Mouse (Mus musculus): Measurements from ENCODE around the gene Hoxb4. TPM values are rescaled to one million over a fixed set of nuclear protein-coding genes. Genes with fewer than 3 reads are reported as not detected.

Gene Hoxb4
- total and polyA plus RNA-seq, 3 experiments: 2.7 to 5.5 (median 3.3) TPM

- no peak overlapping the region for H3K4me2 ChIP-seq (ENCODE audit: insufficient read depth, low read depth, poor library complexity, severe bottlenecking)
- H3K79me2 ChIP-seq (replicated peaks; ENCODE audit: control insufficient read depth, extremely low read depth, insufficient read depth, poor library complexity, severe bottlenecking): no peaks in the 10 kb centered on the region
- DNase-seq (ENCODE audit: extremely low read depth): no peak
- no peaks in the 10 kb centered on the region for H3K9me3 ChIP-seq (replicated peaks; ENCODE audit: low read length)
- peaks cover 0 to 2% of the 10 kb centered on the region in 2 experiments for H3K36me3 ChIP-seq (replicated peaks in 1 of 2; ENCODE audit: control insufficient read depth in 1 of 2, insufficient read depth in 1 of 2, low read length in 1 of 2)
- dilution Hi-C loops (cut with MboI; ENCODE audit: extremely low pct_ligation_motif_present, extremely low pct_unique_long_range_greater_than_20kb, low sequenced_read_pairs) (no loop called here), in situ Hi-C loops (cut with MboI; ENCODE audit: low pct_ligation_motif_present, low pct_unique_long_range_greater_than_20kb, low sequenced_read_pairs) (no loop called here)
- no peak overlapping the region for H3K27ac ChIP-seq (ENCODE audit: insufficient read depth, low read depth)
- H3K4me1 ChIP-seq (ENCODE audit: control insufficient read depth in 1 of 2, insufficient read depth in 2 of 2): no peaks in the 10 kb centered on the region
- H3K27me3 ChIP-seq (replicated peaks): no peaks in the 10 kb centered on the region
- H3K9ac ChIP-seq (ENCODE audit: insufficient read depth, low read depth): no peak overlapping the region
- no peak overlapping the region for H3K4me3 ChIP-seq (replicated peaks in 1 of 3; ENCODE audit: low read depth in 2 of 3, low read length in 2 of 3, poor library complexity in 1 of 3)
- no peak for TF ChIP-seq IRF4 (IDR thresholded peaks at IDR 0.05; ENCODE audit: low read depth, low read length)
- TF ChIP-seq SMC3 (IDR thresholded peaks at IDR 0.05; ENCODE audit: low read depth, low read length): no peak
- TF ChIP-seq RAD21 (IDR thresholded peaks at IDR 0.05; ENCODE audit: low read depth, low read length): no peak
- TF ChIP-seq JUND (conservative IDR thresholded peaks at IDR 0.05; ENCODE audit: low read depth, low read length): no peak
- no peak for TF ChIP-seq ETS1 (conservative IDR thresholded peaks at IDR 0.05; ENCODE audit: low read depth, low read length)
- no peak for TF ChIP-seq MEF2A (IDR thresholded peaks at IDR 0.05; ENCODE audit: borderline replicate concordance, low read depth, low read length)
- no peak for TF ChIP-seq USF2 (conservative IDR thresholded peaks at IDR 0.05; ENCODE audit: low read depth, low read length)
- TF ChIP-seq TBP (conservative IDR thresholded peaks at IDR 0.05; ENCODE audit: low read depth, low read length): no peak
Measured at GRCm38 (mm10) chr11:96332105-96332504, 14.0 kb downstream of the Hoxb4 start.

GRCm38 (mm10) chr11:96332618-96333032 is 14.6 kb downstream of the Hoxb4 start:
- Histone ChIP-seq H3K27ac (ENCODE audit: insufficient read depth, low read depth) (no peak overlapping the region), H3K9me3 (replicated peaks; ENCODE audit: low read length) (no peaks in the 10 kb centered on the region), H3K4me3 (replicated peaks in 1 of 3; ENCODE audit: low read depth in 2 of 3, low read length in 2 of 3, poor library complexity in 1 of 3) (no peak overlapping the region), H3K9ac (ENCODE audit: insufficient read depth, low read depth) (no peak overlapping the region), H3K36me3 (replicated peaks in 1 of 2; ENCODE audit: control insufficient read depth in 1 of 2, insufficient read depth in 1 of 2, low read length in 1 of 2) (peaks cover 0 to 2% of the 10 kb centered on the region in 2 experiments), H3K27me3 (replicated peaks) (no peaks in the 10 kb centered on the region), H3K79me2 (replicated peaks; ENCODE audit: control insufficient read depth, extremely low read depth, insufficient read depth, poor library complexity, severe bottlenecking) (no peaks in the 10 kb centered on the region), H3K4me2 (ENCODE audit: insufficient read depth, low read depth, poor library complexity, severe bottlenecking) (no peak overlapping the region), H3K4me1 (ENCODE audit: control insufficient read depth in 1 of 2, insufficient read depth in 2 of 2) (no peaks in the 10 kb centered on the region)
- no peak for DNase-seq (ENCODE audit: extremely low read depth)
- in situ Hi-C loops (cut with MboI; ENCODE audit: low pct_ligation_motif_present, low pct_unique_long_range_greater_than_20kb, low sequenced_read_pairs): no loop called here
- dilution Hi-C loops (cut with MboI; ENCODE audit: extremely low pct_ligation_motif_present, extremely low pct_unique_long_range_greater_than_20kb, low sequenced_read_pairs): no loop called here
- no peak for TF ChIP-seq MAZ (IDR thresholded peaks at IDR 0.05; ENCODE audit: low read depth, low read length)
- TF ChIP-seq HCFC1 (IDR thresholded peaks at IDR 0.05; ENCODE audit: low read depth, low read length): no peak
- no peak for TF ChIP-seq TBP (conservative IDR thresholded peaks at IDR 0.05; ENCODE audit: low read depth, low read length)
- TF ChIP-seq MXI1 (IDR thresholded peaks at IDR 0.05; ENCODE audit: low read depth, low read length): no peak
- no peak for TF ChIP-seq IRF4 (IDR thresholded peaks at IDR 0.05; ENCODE audit: low read depth, low read length)
- TF ChIP-seq EP300 (IDR thresholded peaks at IDR 0.05; ENCODE audit: low read length): no peak
- no peak for TF ChIP-seq RCOR1 (conservative IDR thresholded peaks at IDR 0.05; ENCODE audit: low read depth, low read length)
- no peak for TF ChIP-seq RAD21 (IDR thresholded peaks at IDR 0.05; ENCODE audit: low read depth, low read length)
- no peak for TF ChIP-seq CHD2 (IDR thresholded peaks at IDR 0.05; ENCODE audit: low read length)
- no peak for TF ChIP-seq USF1 (IDR thresholded peaks at IDR 0.05; ENCODE audit: low read depth, low read length)
- TF ChIP-seq ZKSCAN1 (IDR thresholded peaks at IDR 0.05; ENCODE audit: borderline replicate concordance, low read depth, low read length): no peak
- TF ChIP-seq ZMIZ1 (IDR thresholded peaks at IDR 0.05; ENCODE audit: low read depth, low read length): no peak
- no peak for TF ChIP-seq MAFK (IDR thresholded peaks at IDR 0.05; ENCODE audit: insufficient replicate concordance, low read length)
- no peak for TF ChIP-seq MYC (IDR thresholded peaks at IDR 0.05; ENCODE audit: low read depth, low read length)
- no peak for TF ChIP-seq JUND (conservative IDR thresholded peaks at IDR 0.05; ENCODE audit: low read depth, low read length)
- no peak for TF ChIP-seq NELFE (IDR thresholded peaks at IDR 0.05; ENCODE audit: low read depth, low read length)
- TF ChIP-seq MAX (IDR thresholded peaks at IDR 0.05; ENCODE audit: low read length): no peak
- TF ChIP-seq KAT2A (IDR thresholded peaks at IDR 0.05; ENCODE audit: insufficient replicate concordance, low read length): no peak
